Mouse (Mus musculus): ENCODE results near the gene Paxx.

GRCm38 (mm10) chr2:25509912-25510311 is 49.0 kb upstream of the Paxx start:
- TF ChIP-seq CTCF (IDR thresholded peaks at IDR 0.05; ENCODE audit: extremely low read depth, insufficient read length, insufficient replicate concordance, low read depth, low read length): peak; percentile 36; the same call in 1 of the 2 replicates
- TF ChIP-seq POLR2A (IDR thresholded peaks at IDR 0.05; ENCODE audit: low read depth, low read length): no peak

Data from small intestine, adult 2 months (tissue).